Mouse (Mus musculus) forebrain, embryonic 13.5 days (tissue): ENCODE results near the gene Gcnt1. TPM values are rescaled to one million over a fixed set of nuclear protein-coding genes. Genes with fewer than 3 reads are reported as not detected.

Experiments used
- ATAC-seq: fragments of 200-750 bp; cut with Nextera tagmentation; 2 replicates; pipeline ENCODE4 v1.8.0; 2017
- H3K27ac ChIP-seq: fragments of 300-500 bp; sonication (generic); 2 replicates; pipeline ENCODE4 v1.5.1; 2015; ENCODE audit warnings: inconsistent platforms, mild to moderate bottlenecking, moderate library complexity
- H3K27me3 ChIP-seq: fragments of 300-500 bp; sonication (generic); 2 replicates; pipeline ENCODE4 v1.6.1; 2015; ENCODE audit warnings: mild to moderate bottlenecking, inconsistent platforms
- H3K36me3 ChIP-seq: fragments of 300-500 bp; sonication (generic); 2 replicates; pipeline ENCODE4 v1.6.1; 2015; ENCODE audit warnings: mild to moderate bottlenecking, inconsistent platforms; ENCODE audit not compliant: poor library complexity, severe bottlenecking
- H3K4me1 ChIP-seq: fragments of 300-500 bp; sonication (generic); 2 replicates; pipeline ENCODE4 v1.6.1; 2015; ENCODE audit warnings: inconsistent platforms
- H3K4me2 ChIP-seq: fragments of 300-500 bp; sonication (generic); 2 replicates; pipeline ENCODE4 v1.6.1; 2015; ENCODE audit warnings: inconsistent platforms, mild to moderate bottlenecking, moderate library complexity
- H3K4me3 ChIP-seq: fragments of 300-500 bp; sonication (generic); 2 replicates; pipeline ENCODE4 v1.5.1; 2015; ENCODE audit warnings: mild to moderate bottlenecking, inconsistent platforms
- H3K9ac ChIP-seq: fragments of 300-500 bp; sonication (generic); 2 replicates; pipeline ENCODE4 v1.6.1; 2015; ENCODE audit warnings: mild to moderate bottlenecking, inconsistent platforms
- H3K9me3 ChIP-seq: fragments of 300-500 bp; sonication (generic); replicated peaks from 2 replicates; pipeline ENCODE4 v1.6.1; 2016; ENCODE audit warnings: inconsistent platforms
- WGBS: fragments of 180-500 bp; shearing (Covaris S2); methylation state at CpG from one replicate; pipeline ENCODE4 v1.1.7; 2015; 5-methylcytosine and 5-hydroxymethylcytosine counted together
- polyA plus RNA-seq: library from polyadenylated mRNA; unstranded; fragments of >200 nt; fragmentation: Nextera tagmentation; extraction: Ambion mirVana; gene quantifications from 2 replicates; pipeline ENCODE4 v1.2.1, GENCODE M21; 2015

The Gcnt1 gene
- polyA plus RNA-seq, 1 experiment from 2014 or later: 0.50 TPM

- peak within 1 kb of the TSS; percentile 51 for H3K27ac ChIP-seq
- peak within 1 kb of the TSS; percentile 90 for H3K9ac ChIP-seq
- peaks cover 23% of the 10 kb centered on the region for H3K36me3 ChIP-seq
- H3K27me3 ChIP-seq: peaks cover 10% of the 10 kb centered on the region; the same call in 1 of the 2 replicates
- peak; percentile 98 for ATAC-seq
- H3K4me2 ChIP-seq: peak within 1 kb of the TSS; percentile 68
- under 1% methylated on average over 65 of the region's 83 CpGs for WGBS
- peak within 1 kb of the TSS; percentile 85 for H3K4me3 ChIP-seq
- no peaks in the 10 kb centered on the region for H3K9me3 ChIP-seq
- peaks cover 13% of the 10 kb centered on the region for H3K4me1 ChIP-seq
Observed at GRCm38 (mm10) chr19:17393841-17394591, 21.4 kb upstream of the Gcnt1 start, which contains the start of gene Rfk. Gene Rfk (plus strand): TSS chr19:17394043.

GRCm38 (mm10) chr19:17392866-17393265 lies 20.2 kb upstream of the Gcnt1 start:
- 11% methylated on average over 3 of the region's 3 CpGs for WGBS
- H3K4me2 ChIP-seq: no peak overlapping the region
- H3K9me3 ChIP-seq: no peaks in the 10 kb centered on the region
- H3K9ac ChIP-seq: no peak overlapping the region
- ATAC-seq: no peak
- peaks cover 13% of the 10 kb centered on the region for H3K4me1 ChIP-seq
- peaks cover 12% of the 10 kb centered on the region; the same call in 1 of the 2 replicates for H3K36me3 ChIP-seq
- H3K27me3 ChIP-seq: peaks cover 10% of the 10 kb centered on the region; the same call in 1 of the 2 replicates
- no peak overlapping the region for H3K27ac ChIP-seq
- no peak overlapping the region; the same call in 1 of the 2 replicates for H3K4me3 ChIP-seq

- H3K9me3 ChIP-seq: no peaks in the 10 kb centered on the region
- peak; percentile 66 for ATAC-seq
- H3K4me1 ChIP-seq: no peaks in the 10 kb centered on the region
- WGBS: 22% methylated on average over 2 of the region's 2 CpGs
- H3K9ac ChIP-seq: no peak overlapping the region
- no peak overlapping the region for H3K27ac ChIP-seq
- no peak overlapping the region for H3K4me2 ChIP-seq
- no peak overlapping the region for H3K4me3 ChIP-seq
- H3K36me3 ChIP-seq: no peaks in the 10 kb centered on the region
- peaks cover 10% of the 10 kb centered on the region; the same call in 1 of the 2 replicates for H3K27me3 ChIP-seq
Observed at GRCm38 (mm10) chr19:17388404-17388803, 15.8 kb upstream of the Gcnt1 start.

GRCm38 (mm10) chr19:17386424-17386823 lies 13.8 kb upstream of the Gcnt1 start:
- Histone ChIP-seq H3K9ac (no peak overlapping the region), H3K36me3 (no peaks in the 10 kb centered on the region), H3K9me3 (no peaks in the 10 kb centered on the region), H3K4me1 (no peaks in the 10 kb centered on the region), H3K27me3 (no peaks in the 10 kb centered on the region), H3K4me3 (no peak overlapping the region), H3K4me2 (no peak overlapping the region), H3K27ac (no peak overlapping the region)
- 25% methylated on average over 6 of the region's 6 CpGs for WGBS
- ATAC-seq: no peak

GRCm38 (mm10) chr19:17385426-17385825 lies 12.8 kb upstream of the Gcnt1 start:
- no peak for ATAC-seq
- Histone ChIP-seq H3K27me3 (no peaks in the 10 kb centered on the region), H3K4me1 (no peaks in the 10 kb centered on the region), H3K4me3 (no peak overlapping the region), H3K9ac (no peak overlapping the region), H3K27ac (no peak overlapping the region), H3K4me2 (no peak overlapping the region), H3K9me3 (no peaks in the 10 kb centered on the region), H3K36me3 (no peaks in the 10 kb centered on the region)
- 80% methylated on average over 1 of the region's 1 CpGs for WGBS

- no peak overlapping the region for H3K9ac ChIP-seq
- H3K27ac ChIP-seq: no peak overlapping the region
- ATAC-seq: no peak
- H3K4me3 ChIP-seq: no peak overlapping the region
- H3K36me3 ChIP-seq: no peaks in the 10 kb centered on the region
- 96% methylated on average over 4 of the region's 4 CpGs for WGBS
- no peaks in the 10 kb centered on the region for H3K27me3 ChIP-seq
- H3K9me3 ChIP-seq: no peaks in the 10 kb centered on the region
- no peak overlapping the region for H3K4me2 ChIP-seq
- no peaks in the 10 kb centered on the region for H3K4me1 ChIP-seq
Observed at GRCm38 (mm10) chr19:17385022-17385421, 12.4 kb upstream of the Gcnt1 start.

GRCm38 (mm10) chr19:17382807-17383397 lies 10.3 kb upstream of the Gcnt1 start:
- H3K27ac ChIP-seq: no peak overlapping the region
- no peak overlapping the region for H3K9ac ChIP-seq
- H3K4me2 ChIP-seq: no peak overlapping the region
- no peaks in the 10 kb centered on the region for H3K36me3 ChIP-seq
- no peaks in the 10 kb centered on the region for H3K27me3 ChIP-seq
- H3K4me3 ChIP-seq: no peak overlapping the region
- H3K9me3 ChIP-seq: no peaks in the 10 kb centered on the region
- no peak for ATAC-seq
- 89% methylated on average over 6 of the region's 6 CpGs for WGBS
- H3K4me1 ChIP-seq: no peaks in the 10 kb centered on the region

GRCm38 (mm10) chr19:17380549-17380948 lies 7.9 kb upstream of the Gcnt1 start:
- no peaks in the 10 kb centered on the region for H3K4me1 ChIP-seq
- no peak overlapping the region for H3K4me2 ChIP-seq
- H3K9me3 ChIP-seq: no peaks in the 10 kb centered on the region
- ATAC-seq: no peak
- H3K4me3 ChIP-seq: no peak overlapping the region
- no peaks in the 10 kb centered on the region for H3K36me3 ChIP-seq
- no peaks in the 10 kb centered on the region for H3K27me3 ChIP-seq
- H3K9ac ChIP-seq: no peak overlapping the region
- no peak overlapping the region for H3K27ac ChIP-seq
- WGBS: 85% methylated on average over 7 of the region's 7 CpGs

GRCm38 (mm10) chr19:17378845-17379244 lies 6.2 kb upstream of the Gcnt1 start:
- Histone ChIP-seq H3K4me3 (no peak overlapping the region), H3K27ac (no peak overlapping the region)
- ATAC-seq: no peak

GRCm38 (mm10) chr19:17369581-17369980 lies 3.1 kb downstream of the Gcnt1 start:
- no peak overlapping the region for H3K27ac ChIP-seq
- H3K4me2 ChIP-seq: no peak overlapping the region
- WGBS: 61% methylated on average over 7 of the region's 7 CpGs
- H3K4me1 ChIP-seq: no peaks in the 10 kb centered on the region
- H3K27me3 ChIP-seq: no peaks in the 10 kb centered on the region
- ATAC-seq: no peak
- no peak overlapping the region for H3K9ac ChIP-seq
- H3K4me3 ChIP-seq: no peak overlapping the region
- H3K9me3 ChIP-seq: no peaks in the 10 kb centered on the region
- H3K36me3 ChIP-seq: no peaks in the 10 kb centered on the region

More at GRCm38 (mm10) chr19:17378845-17379244, 6.2 kb upstream of the Gcnt1 start:
- Histone ChIP-seq H3K36me3 (no peaks in the 10 kb centered on the region), H3K4me1 (no peaks in the 10 kb centered on the region), H3K9me3 (no peaks in the 10 kb centered on the region), H3K9ac (no peak overlapping the region), H3K27me3 (no peaks in the 10 kb centered on the region), H3K4me2 (no peak overlapping the region)

GRCm38 (mm10) chr19:17368557-17368956 lies 4.1 kb downstream of the Gcnt1 start:
- Histone ChIP-seq H3K4me3 (no peak overlapping the region), H3K9ac (no peak overlapping the region), H3K4me2 (no peak overlapping the region), H3K36me3 (no peaks in the 10 kb centered on the region), H3K27me3 (no peaks in the 10 kb centered on the region), H3K4me1 (no peaks in the 10 kb centered on the region), H3K9me3 (no peaks in the 10 kb centered on the region), H3K27ac (no peak overlapping the region)
- ATAC-seq: no peak
- 91% methylated on average over 9 of the region's 9 CpGs for WGBS

- H3K27ac ChIP-seq: no peak overlapping the region
- no peaks in the 10 kb centered on the region for H3K9me3 ChIP-seq
- H3K27me3 ChIP-seq: no peaks in the 10 kb centered on the region
- no peak overlapping the region for H3K4me3 ChIP-seq
- no peak for ATAC-seq
- H3K9ac ChIP-seq: no peak overlapping the region
- H3K4me1 ChIP-seq: no peaks in the 10 kb centered on the region
- 94% methylated on average over 8 of the region's 8 CpGs for WGBS
- no peaks in the 10 kb centered on the region for H3K36me3 ChIP-seq
- H3K4me2 ChIP-seq: no peak overlapping the region
Observed at GRCm38 (mm10) chr19:17366364-17367090, 6.1 kb downstream of the Gcnt1 start.
